10 mouse cellular contexts compared by ENCODE assay signal in the genomic region with DNA sequence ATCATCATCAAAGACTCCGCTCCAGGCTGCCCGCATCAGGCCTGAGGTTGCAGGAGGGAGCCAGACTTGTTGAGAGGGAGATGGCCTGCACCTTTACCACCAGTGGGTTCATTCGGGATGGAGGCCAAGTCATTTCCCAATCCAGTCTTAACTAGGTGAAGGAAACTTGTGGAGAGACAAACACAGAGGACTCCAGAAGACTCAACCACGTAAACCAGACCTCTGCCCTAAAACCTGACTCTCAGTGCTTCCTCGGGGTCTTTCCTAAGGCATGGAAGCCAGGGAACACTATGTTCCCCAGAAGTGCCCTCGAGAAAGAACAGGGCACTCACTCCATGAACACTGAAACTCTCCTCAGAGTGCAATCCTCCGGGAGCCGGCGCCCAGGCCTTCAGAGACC. TPM values are rescaled to one million over a fixed set of nuclear protein-coding genes. Genes with fewer than 3 reads are reported as not detected.
A peak's percentile ranks its signal among the peaks of the same experiment; 100 is the strongest.
DNase-seq lines count a peak whose midpoint lies in the region; ATAC-seq and TF ChIP-seq lines count a peak whose summit lies in the region.
"Had no signal": no experiment of that assay in that cellular context is flagged by ENCODE, and none has a peak within 500 bp of the region (broad histone marks: within the 10 kb centered on the region; RNA-seq: fewer than 3 reads in every experiment).

No protein-coding gene starts in this region.

- H3K9me3 ChIP-seq in heart, postnatal 0 days (replicated peaks; ENCODE audit: control insufficient read depth, low read length), result no peaks in the 10 kb centered on the region
- no peaks in the 10 kb centered on the region for H3K9me3 ChIP-seq in ES-E14 (ENCODE audit: control insufficient read depth, insufficient read depth, low read depth, low read length)
- H3K9me3 ChIP-seq in forebrain, embryonic 11.5 days (ENCODE audit: control insufficient read depth, low read length), result no peaks in the 10 kb centered on the region

- H3K27me3 ChIP-seq in heart, postnatal 0 days (ENCODE audit: control insufficient read depth, insufficient read depth, low read length), result no peaks in the 10 kb centered on the region
- peaks cover 6% of the 10 kb centered on the region; the same call in 1 of the 2 replicates for H3K27me3 ChIP-seq in forebrain, embryonic 11.5 days (ENCODE audit: control insufficient read depth, insufficient read depth, low read length)

- in situ Hi-C loops in ES-E14 (cut with MboI; ENCODE audit: low sequenced_read_pairs in 2 of 2, unreplicated experiment in 2 of 2), result no loop called here

- no peaks in the 10 kb centered on the region for H3K36me3 ChIP-seq in heart, postnatal 0 days (replicated peaks; ENCODE audit: control insufficient read depth, insufficient read depth, low read length)
- peaks cover 36% of the 10 kb centered on the region for H3K36me3 ChIP-seq in ES-E14 (ENCODE audit: control insufficient read depth, insufficient read depth, low read length, poor library complexity, severe bottlenecking)
- H3K36me3 ChIP-seq in forebrain, embryonic 11.5 days (ENCODE audit: control insufficient read depth, insufficient read depth, low read length), result no peaks in the 10 kb centered on the region

- no peak for TF ChIP-seq CTCF in heart, postnatal 0 days (IDR thresholded peaks at IDR 0.05; ENCODE audit: low read depth)

- 86% methylated on average over 9 of the region's 9 CpGs for WGBS in heart, postnatal 0 days
- 89% methylated on average over 9 of the region's 9 CpGs for WGBS in forebrain, embryonic 11.5 days

- peak overlapping the region; percentile 99; the same call in 1 of the 2 replicates for H3K4me2 ChIP-seq in heart, postnatal 0 days (ENCODE audit: low read depth, low read length)
- no peak overlapping the region for H3K4me2 ChIP-seq in forebrain, embryonic 11.5 days (ENCODE audit: low read depth, low read length, severe bottlenecking)

- peaks cover 37% of the 10 kb centered on the region for H3K4me1 ChIP-seq in heart, postnatal 0 days (ENCODE audit: control insufficient read depth, insufficient read depth)
- peaks cover 12 to 35% of the 10 kb centered on the region in 2 experiments; a peak in 3 of 4 replicates for H3K4me1 ChIP-seq in ES-E14 (ENCODE audit: control insufficient read depth in 2 of 2, insufficient read depth in 2 of 2, low read length in 2 of 2, poor library complexity in 1 of 2)
- peaks cover 10% of the 10 kb centered on the region; the same call in 1 of the 2 replicates for H3K4me1 ChIP-seq in forebrain, embryonic 11.5 days (replicated peaks; ENCODE audit: control insufficient read depth, insufficient read depth, low read length)

- no peak for ATAC-seq in heart, postnatal 0 days (ENCODE audit: insufficient read depth, low read depth)
- ATAC-seq in forebrain, embryonic 11.5 days (replicated peaks; ENCODE audit: low FRiP score), result no peak

- H3K9ac ChIP-seq in heart, postnatal 0 days (replicated peaks; ENCODE audit: low read depth, low read length), result no peak overlapping the region
- H3K9ac ChIP-seq in ES-E14 (ENCODE audit: insufficient read depth, low read depth, low read length, poor library complexity, severe bottlenecking), result peak overlapping the region; percentile 8
- peak overlapping the region; percentile 23 for H3K9ac ChIP-seq in forebrain, embryonic 11.5 days (ENCODE audit: low read length)

- H3K4me3 ChIP-seq in heart, postnatal 0 days (ENCODE audit: low read depth, low read length), result no peak overlapping the region
- H3K4me3 ChIP-seq in ES-E14 (ENCODE audit: insufficient read depth in 1 of 2, low read depth in 1 of 2, low read length in 2 of 2, poor library complexity in 1 of 2, severe bottlenecking in 1 of 2), result peak overlapping the region; percentile 11 to 92
- H3K4me3 ChIP-seq in forebrain, embryonic 11.5 days (ENCODE audit: low read depth, low read length), result no peak overlapping the region

- DNase-seq in heart, postnatal 0 days (ENCODE audit: low spot score), result no peak
- no peak for DNase-seq in heart, postnatal 4 days
- DNase-seq in ES-E14 (ENCODE audit: low read depth, low spot score), result no peak
- no peak for DNase-seq in forebrain, embryonic 11.5 days (ENCODE audit: low spot score)
- DNase-seq in lung, postnatal 25 days (ENCODE audit: low spot score), result peak; percentile 44
- DNase-seq in ovary, postnatal 10 days (ENCODE audit: low spot score), result no peak
- no peak for DNase-seq in adrenal gland, postnatal 10 days
- no peak for DNase-seq in retina, embryonic 14.5 days (ENCODE audit: low spot score)
- DNase-seq: cerebellum, postnatal 10 days had no signal

- TF ChIP-seq EP300 in heart, postnatal 0 days (IDR thresholded peaks at IDR 0.05; ENCODE audit: low read depth), result no peak

- H3K27ac ChIP-seq in heart, postnatal 0 days (ENCODE audit: low read depth), result no peak overlapping the region
- H3K27ac ChIP-seq in ES-E14 (ENCODE audit: insufficient read depth, low read depth, low read length, poor library complexity, severe bottlenecking), result no peak overlapping the region
- no peak overlapping the region for H3K27ac ChIP-seq in forebrain, embryonic 11.5 days (ENCODE audit: low read depth, low read length)

TF ChIP-seq in ES-E14, 5 proteins besides CTCF, POLR2A, EP300 and RAD21:
- TF ChIP-seq MAFK (IDR thresholded peaks at IDR 0.05; ENCODE audit: insufficient read depth, low read depth, low read length), result no peak
- TF ChIP-seq ZC3H11A (IDR thresholded peaks at IDR 0.05; ENCODE audit: borderline replicate concordance, low read depth, low read length), result no peak
- TF ChIP-seq HCFC1 (IDR thresholded peaks at IDR 0.05; ENCODE audit: borderline replicate concordance, insufficient read depth, low read length), result no peak
- no peak for TF ChIP-seq ZNF384 (IDR thresholded peaks at IDR 0.05; ENCODE audit: low read depth, low read length)
- TF ChIP-seq CHD2 (IDR thresholded peaks at IDR 0.05; ENCODE audit: low read depth, low read length), result no peak

RNA-seq across cellular contexts. Expression of gene Slc7a5, which starts 2.5 kb away (rescaled TPM):
- 24.7 and 27.1 TPM in 2 replicates for total RNA-seq in heart, postnatal 0 days (2014; rRNA removed; ENCODE audit: low replicate concordance)
- polyA plus RNA-seq in heart, postnatal 0 days (2015; fragmentation: Nextera tagmentation; extraction: Ambion mirVana), result 5.8 and 7.1 TPM in 2 replicates
- 10 to 100 TPM; 21.5 to 24.5 TPM for total RNA-seq in heart, postnatal 4 days (2021)
- total RNA-seq in ES-E14 (2012; rRNA removed), result 173 and 307 TPM in 2 replicates
- polyA plus RNA-seq in forebrain, embryonic 11.5 days (2014; fragmentation: Nextera tagmentation; extraction: Ambion mirVana), result 37.1 and 43.0 TPM in 2 replicates
- total RNA-seq in adrenal gland, postnatal 10 days (2021), result 10 to 100 TPM; 32.0 to 47.2 TPM

RNA-seq across cellular contexts. Expression of gene Car5a, which starts 39.7 kb away (rescaled TPM):
- total RNA-seq in heart, postnatal 0 days (2014; rRNA removed; ENCODE audit: low replicate concordance), result not detected in 2 replicates
- polyA plus RNA-seq in heart, postnatal 0 days (2015; fragmentation: Nextera tagmentation; extraction: Ambion mirVana), result not detected in 2 replicates
- not detected for total RNA-seq in heart, postnatal 4 days (2021)
- total RNA-seq in ES-E14 (2012; rRNA removed), result 0.18 and 0.37 TPM in 2 replicates
- not detected in 2 replicates for polyA plus RNA-seq in forebrain, embryonic 11.5 days (2014; fragmentation: Nextera tagmentation; extraction: Ambion mirVana)
- 1 to 10 TPM; 2.3 to 4.6 TPM for total RNA-seq in adrenal gland, postnatal 10 days (2021)
- polyA plus RNA-seq: limb, embryonic 11.5 days had no signal

RNA-seq across cellular contexts. Expression of gene Banp, which starts 44.6 kb away (rescaled TPM):
- total RNA-seq in heart, postnatal 0 days (2014; rRNA removed; ENCODE audit: low replicate concordance), result 23.0 and 27.9 TPM in 2 replicates
- polyA plus RNA-seq in heart, postnatal 0 days (2015; fragmentation: Nextera tagmentation; extraction: Ambion mirVana), result 10.6 and 17.9 TPM in 2 replicates
- total RNA-seq in heart, postnatal 4 days (2021), result 10 to 100 TPM in 1 of 2 experiments, 1 to 10 TPM in 1; 9.1 to 10.3 TPM
- total RNA-seq in ES-E14 (2012; rRNA removed), result 53.8 and 67.8 TPM in 2 replicates
- polyA plus RNA-seq in forebrain, embryonic 11.5 days (2014; fragmentation: Nextera tagmentation; extraction: Ambion mirVana), result 53.1 and 60.9 TPM in 2 replicates
- total RNA-seq in adrenal gland, postnatal 10 days (2021), result 10 to 100 TPM; 14.0 to 21.3 TPM

Comparison
In these comparisons a context has a peak if more than half of its experiments do, and no peak if none do; other contexts are left out.
1. H3K4me3 ChIP-seq: peak in ES-E14 (2 of 2); none in heart, postnatal 0 days (single experiment) and forebrain, embryonic 11.5 days (single experiment).